Mouse (Mus musculus) lung, postnatal 14 days (tissue): ENCODE data around the gene Tdp2.
A peak's percentile ranks its signal among the peaks of the same experiment; 100 is the strongest.

Experiments used
- DNase-seq: peaks from one replicate; pipeline ENCODE4 v3.0.0; 2021

The Tdp2 gene

GRCm38 (mm10) chr13:24882411-24882810, 50.9 kb downstream of the Tdp2 start:
- DNase-seq: peak; percentile 18

GRCm38 (mm10) chr13:24889554-24889953, 58.1 kb downstream of the Tdp2 start:
- no peak for DNase-seq
